In genomic region chr10:127596321-127596941, GRCm38 (mm10) we compare ENCODE assay signal across 8 mouse cellular contexts. TPM values are rescaled to one million over a fixed set of nuclear protein-coding genes. Genes with fewer than 3 reads are reported as not detected.
DNase-seq lines count a peak whose midpoint lies in the region; ATAC-seq and TF ChIP-seq lines count a peak whose summit lies in the region.

No protein-coding gene starts in this region.

- 55% methylated on average over 7 of the region's 7 CpGs for WGBS in hindbrain, embryonic 15.5 days
- 69% methylated on average over 7 of the region's 7 CpGs for WGBS in hindbrain, embryonic 10.5 days
- WGBS in heart, postnatal 0 days = 24% methylated on average over 7 of the region's 7 CpGs

- no peaks in the 10 kb centered on the region for H3K9me3 ChIP-seq in hindbrain, embryonic 15.5 days
- H3K9me3 ChIP-seq in hindbrain, embryonic 10.5 days = no peaks in the 10 kb centered on the region
- no peaks in the 10 kb centered on the region for H3K9me3 ChIP-seq in heart, postnatal 0 days (replicated peaks; ENCODE audit: control insufficient read depth, low read length)

- peaks cover 52% of the 10 kb centered on the region for H3K36me3 ChIP-seq in hindbrain, embryonic 15.5 days
- H3K36me3 ChIP-seq in hindbrain, embryonic 10.5 days = peaks cover 95% of the 10 kb centered on the region
- no peaks in the 10 kb centered on the region for H3K36me3 ChIP-seq in heart, postnatal 0 days (replicated peaks; ENCODE audit: control insufficient read depth, insufficient read depth, low read length)

- H3K9ac ChIP-seq in hindbrain, embryonic 15.5 days = no peak overlapping the region
- no peak overlapping the region for H3K9ac ChIP-seq in heart, postnatal 0 days (replicated peaks; ENCODE audit: low read depth, low read length)

- DNase-seq in hindbrain, embryonic 10.5 days (ENCODE audit: low spot score) = no peak
- DNase-seq in Muller cell, postnatal 12 days (ENCODE audit: inconsistent ontology term) = peak; percentile 54
- DNase-seq in cerebellum, postnatal 10 days = peak; percentile 71 to 77
- no peak for DNase-seq in heart, postnatal 0 days (ENCODE audit: low spot score)
- DNase-seq in lung, postnatal 36 days = peak; percentile 71

- TF ChIP-seq EP300 in heart, postnatal 0 days (IDR thresholded peaks at IDR 0.05; ENCODE audit: low read depth) = no peak

- no peak overlapping the region for H3K4me2 ChIP-seq in hindbrain, embryonic 15.5 days
- H3K4me2 ChIP-seq in heart, postnatal 0 days (ENCODE audit: low read depth, low read length) = no peak overlapping the region

- no peak overlapping the region for H3K4me3 ChIP-seq in hindbrain, embryonic 15.5 days
- H3K4me3 ChIP-seq in hindbrain, embryonic 10.5 days = no peak overlapping the region
- no peak overlapping the region for H3K4me3 ChIP-seq in heart, postnatal 0 days (ENCODE audit: low read depth, low read length)

- H3K27ac ChIP-seq in hindbrain, embryonic 15.5 days (replicated peaks) = peak overlapping the region; percentile 55
- no peak overlapping the region for H3K27ac ChIP-seq in hindbrain, embryonic 10.5 days
- H3K27ac ChIP-seq in heart, postnatal 0 days (ENCODE audit: low read depth) = peak overlapping the region; percentile 14

- TF ChIP-seq CTCF in heart, postnatal 0 days (IDR thresholded peaks at IDR 0.05; ENCODE audit: low read depth) = no peak

- ATAC-seq in hindbrain, embryonic 15.5 days (ENCODE audit: low FRiP score, low read depth) = peak; percentile 17; the same call in 1 of the 2 replicates
- ATAC-seq in heart, postnatal 0 days (ENCODE audit: insufficient read depth, low read depth) = 0 out of 2 replicates have a peak, but pooled peaks have one; percentile 15
- ATAC-seq in erythroblast, adult 5-6 weeks (replicated peaks; ENCODE audit: low FRiP score, poor library complexity, severe bottlenecking) = no peak
- ATAC-seq in inflammation-experienced regulatory T-cells, adult 6 months = no peak

- H3K4me1 ChIP-seq in hindbrain, embryonic 15.5 days (replicated peaks) = peaks cover 35% of the 10 kb centered on the region
- peaks cover 55% of the 10 kb centered on the region for H3K4me1 ChIP-seq in hindbrain, embryonic 10.5 days (replicated peaks)
- peaks cover 31% of the 10 kb centered on the region for H3K4me1 ChIP-seq in heart, postnatal 0 days (ENCODE audit: control insufficient read depth, insufficient read depth)

- no peaks in the 10 kb centered on the region for H3K27me3 ChIP-seq in hindbrain, embryonic 15.5 days
- H3K27me3 ChIP-seq in hindbrain, embryonic 10.5 days (ENCODE audit: insufficient read depth, poor library complexity, severe bottlenecking) = no peaks in the 10 kb centered on the region
- H3K27me3 ChIP-seq in heart, postnatal 0 days (ENCODE audit: control insufficient read depth, insufficient read depth, low read length) = no peaks in the 10 kb centered on the region

RNA-seq across cellular contexts. Expression of gene Lrp1, which starts 24.5 kb away (rescaled TPM):
- polyA plus RNA-seq in hindbrain, embryonic 15.5 days (2015; fragmentation: Nextera tagmentation; extraction: Ambion mirVana) = 102 and 114 TPM in 2 replicates
- 55.7 and 71.7 TPM in 2 replicates for polyA plus RNA-seq in hindbrain, embryonic 10.5 days (2016; fragmentation: Nextera tagmentation; extraction: Ambion mirVana)
- total RNA-seq in heart, postnatal 0 days (2014; rRNA removed; ENCODE audit: low replicate concordance) = 37.0 and 65.9 TPM in 2 replicates
- polyA plus RNA-seq in heart, postnatal 0 days (2015; fragmentation: Nextera tagmentation; extraction: Ambion mirVana) = 15.4 and 15.7 TPM in 2 replicates
- 11.9 and 14.0 TPM in 2 replicates for total RNA-seq in erythroblast, adult 5-6 weeks (2015; ENCODE audit: low replicate concordance)
- total RNA-seq in erythroblast, adult 5-6 weeks (2017; ENCODE audit: low replicate concordance) = 9.7 and 17.0 TPM in 2 replicates
- polyA plus RNA-seq in inflammation-experienced regulatory T-cells, adult 6 months (2017; shearing (Covaris generic)) = 1 to 10 TPM in 1 of 3 experiments, under 1 TPM in 1, not detected in 1; 0.04 to 1.4 TPM

RNA-seq across cellular contexts. Expression of gene Stat6, which starts 46.4 kb away (rescaled TPM):
- 6.2 and 6.3 TPM in 2 replicates for polyA plus RNA-seq in hindbrain, embryonic 15.5 days (2015; fragmentation: Nextera tagmentation; extraction: Ambion mirVana)
- polyA plus RNA-seq in hindbrain, embryonic 10.5 days (2016; fragmentation: Nextera tagmentation; extraction: Ambion mirVana) = 8.9 and 9.5 TPM in 2 replicates
- total RNA-seq in heart, postnatal 0 days (2014; rRNA removed; ENCODE audit: low replicate concordance) = 38.1 and 42.3 TPM in 2 replicates
- polyA plus RNA-seq in heart, postnatal 0 days (2015; fragmentation: Nextera tagmentation; extraction: Ambion mirVana) = 24.0 and 24.6 TPM in 2 replicates
- 15.7 and 16.7 TPM in 2 replicates for total RNA-seq in erythroblast, adult 5-6 weeks (2015; ENCODE audit: low replicate concordance)
- 15.9 and 27.1 TPM in 2 replicates for total RNA-seq in erythroblast, adult 5-6 weeks (2017; ENCODE audit: low replicate concordance)
- polyA plus RNA-seq in inflammation-experienced regulatory T-cells, adult 6 months (2017; shearing (Covaris generic)) = 100 to 1,000 TPM; 148 to 195 (median 176) TPM

Comparison
In these comparisons a context has a peak if more than half of its experiments do, and no peak if none do; other contexts are left out.
1. ATAC-seq: peak in hindbrain, embryonic 15.5 days (single experiment) and heart, postnatal 0 days (single experiment); none in erythroblast, adult 5-6 weeks (single experiment) and inflammation-experienced regulatory T-cells, adult 6 months (single experiment).
2. DNase-seq: peak in Muller cell, postnatal 12 days (single experiment), cerebellum, postnatal 10 days (2 of 2) and lung, postnatal 36 days (single experiment); none in hindbrain, embryonic 10.5 days (single experiment) and heart, postnatal 0 days (single experiment).